Mouse (Mus musculus) midbrain, embryonic 10.5 days (tissue): ENCODE data around the gene Ift140. TPM values are rescaled to one million over a fixed set of nuclear protein-coding genes. Genes with fewer than 3 reads are reported as not detected.

Source experiments
- DNase-seq: peaks from one replicate; pipeline ENCODE4 v3.0.0-alpha.2; 2017; ENCODE audit warnings: low spot score
- H3K27ac ChIP-seq: fragments of 300-500 bp; sonication (generic); replicated peaks from 2 replicates; pipeline ENCODE4 v1.5.1; 2016; ENCODE audit warnings: mild to moderate bottlenecking
- H3K27me3 ChIP-seq: fragments of 300-500 bp; sonication (generic); 2 replicates; pipeline ENCODE4 v1.6.1; 2016; ENCODE audit warnings: low read depth, mild to moderate bottlenecking; ENCODE audit not compliant: poor library complexity, severe bottlenecking
- H3K36me3 ChIP-seq: fragments of 300-500 bp; sonication (generic); 2 replicates; pipeline ENCODE4 v1.6.1; 2016; ENCODE audit warnings: mild to moderate bottlenecking, moderate library complexity
- H3K4me1 ChIP-seq: fragments of 300-500 bp; sonication (generic); 2 replicates; pipeline ENCODE4 v1.6.1; 2016
- H3K4me3 ChIP-seq: fragments of 300-500 bp; sonication (generic); 2 replicates; pipeline ENCODE4 v1.5.1; 2016; ENCODE audit warnings: mild to moderate bottlenecking, moderate library complexity
- H3K9me3 ChIP-seq: fragments of 300-500 bp; sonication (generic); replicated peaks from 2 replicates; pipeline ENCODE4 v1.6.1; 2016; ENCODE audit warnings: mild to moderate bottlenecking
- WGBS: fragments of 180-500 bp; shearing (Covaris S2); methylation state at CpG from one replicate; pipeline ENCODE4 v1.1.7; 2016; 5-methylcytosine and 5-hydroxymethylcytosine counted together
- polyA plus RNA-seq: library from polyadenylated mRNA; unstranded; fragments of >200 nt; fragmentation: Nextera tagmentation; extraction: Ambion mirVana; gene quantifications from 2 replicates; pipeline ENCODE4 v1.2.1, GENCODE M21; 2016

The Ift140 gene
- 27.0 and 34.9 TPM in 2 replicates for polyA plus RNA-seq

- Histone ChIP-seq H3K4me3 (peak within 1 kb of the TSS; percentile 99), H3K27me3 (no peaks in the 10 kb centered on the region), H3K27ac (peak within 1 kb of the TSS; percentile 98), H3K9me3 (no peaks in the 10 kb centered on the region), H3K4me1 (peaks cover 27% of the 10 kb centered on the region), H3K36me3 (peaks cover 43% of the 10 kb centered on the region)
- under 1% methylated on average over 62 of the region's 62 CpGs for WGBS
- DNase-seq = peak; percentile 99
These were observed at the start of gene Ift140, which contains the start of gene Cramp1l for GRCm38 (mm10) chr17:25015655-25016291. Gene Ift140 (plus strand): TSS chr17:25016085. Gene Cramp1l (minus strand): TSS chr17:25015788.

DNA sequence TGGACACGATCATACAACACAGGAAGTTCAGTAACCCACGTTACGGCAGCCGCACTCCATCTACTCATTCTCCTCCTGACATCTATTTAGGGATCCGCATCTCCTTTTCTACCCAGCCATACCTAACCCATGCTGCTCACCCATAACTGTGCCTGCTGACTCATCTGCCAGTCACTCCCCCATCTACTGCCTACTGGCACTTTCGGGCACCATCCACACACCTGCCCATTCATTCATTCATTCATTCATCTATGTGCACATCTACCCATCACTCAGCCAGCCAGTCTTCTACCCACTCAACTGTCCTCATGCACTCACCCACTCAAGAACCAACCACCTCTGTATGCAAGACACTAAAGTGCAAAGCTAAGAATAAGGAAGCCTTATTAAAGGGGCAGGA, 28.7 kb upstream of the Ift140 start:
- DNase-seq = no peak
- no peaks in the 10 kb centered on the region for H3K27me3 ChIP-seq
- H3K4me3 ChIP-seq = no peak overlapping the region
- 95% methylated on average over 6 of the region's 6 CpGs for WGBS
- no peaks in the 10 kb centered on the region for H3K4me1 ChIP-seq
- no peaks in the 10 kb centered on the region for H3K9me3 ChIP-seq
- peaks cover 100% of the 10 kb centered on the region for H3K36me3 ChIP-seq
- no peak overlapping the region for H3K27ac ChIP-seq

GRCm38 (mm10) chr17:24994721-24995120, 21.2 kb upstream of the Ift140 start:
- DNase-seq = no peak
- Histone ChIP-seq H3K36me3 (peaks cover 100% of the 10 kb centered on the region), H3K4me1 (no peaks in the 10 kb centered on the region), H3K27me3 (no peaks in the 10 kb centered on the region), H3K4me3 (no peak overlapping the region), H3K27ac (no peak overlapping the region), H3K9me3 (no peaks in the 10 kb centered on the region)
- 93% methylated on average over 6 of the region's 6 CpGs for whole genome bisulfite sequencing

GRCm38 (mm10) chr17:25005102-25005501, 10.8 kb upstream of the Ift140 start:
- no peaks in the 10 kb centered on the region for H3K27me3 ChIP-seq
- WGBS = 92% methylated on average over 3 of the region's 3 CpGs
- H3K36me3 ChIP-seq = peaks cover 98% of the 10 kb centered on the region
- no peaks in the 10 kb centered on the region for H3K4me1 ChIP-seq
- DNase-seq = no peak
- H3K9me3 ChIP-seq = no peaks in the 10 kb centered on the region
- no peak overlapping the region for H3K4me3 ChIP-seq
- H3K27ac ChIP-seq = no peak overlapping the region

DNA sequence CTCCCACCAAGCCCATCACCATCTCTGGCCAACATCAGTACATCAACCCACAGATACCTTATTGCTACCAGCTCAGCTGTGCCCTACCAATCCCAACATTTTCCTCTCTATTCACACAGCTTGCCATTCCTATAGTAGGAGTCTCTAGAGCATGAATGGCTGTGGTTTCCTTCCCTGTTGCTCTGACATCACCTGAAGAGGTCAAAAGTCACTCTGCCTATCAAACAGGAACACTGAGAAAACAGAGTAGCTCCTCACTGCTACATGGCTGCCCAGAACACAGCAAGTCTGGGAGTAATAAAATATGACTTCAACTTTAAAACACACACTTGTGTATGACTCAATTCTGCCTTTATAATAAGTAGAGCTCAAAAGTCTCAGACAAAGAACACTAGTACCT, 8.4 kb upstream of the Ift140 start:
- H3K4me1 ChIP-seq = 0 out of 2 replicates have a peak, but pooled peaks cover under 1% of the 10 kb centered on the region
- H3K27me3 ChIP-seq = no peaks in the 10 kb centered on the region
- peaks cover 98% of the 10 kb centered on the region for H3K36me3 ChIP-seq
- H3K9me3 ChIP-seq = no peaks in the 10 kb centered on the region
- no peak overlapping the region for H3K4me3 ChIP-seq
- no peak for DNase-seq
- no peak overlapping the region for H3K27ac ChIP-seq

GRCm38 (mm10) chr17:25013606-25014501, 2.0 kb upstream of the Ift140 start:
- under 1% methylated on average over 78 of the region's 81 CpGs for WGBS
- peak; percentile 61 for DNase-seq
- H3K27ac ChIP-seq = peak overlapping the region; percentile 98
- peaks cover 27% of the 10 kb centered on the region for H3K4me1 ChIP-seq
- H3K27me3 ChIP-seq = no peaks in the 10 kb centered on the region
- peaks cover 45% of the 10 kb centered on the region for H3K36me3 ChIP-seq
- H3K9me3 ChIP-seq = no peaks in the 10 kb centered on the region
- peak overlapping the region; percentile 99 for H3K4me3 ChIP-seq

DNA sequence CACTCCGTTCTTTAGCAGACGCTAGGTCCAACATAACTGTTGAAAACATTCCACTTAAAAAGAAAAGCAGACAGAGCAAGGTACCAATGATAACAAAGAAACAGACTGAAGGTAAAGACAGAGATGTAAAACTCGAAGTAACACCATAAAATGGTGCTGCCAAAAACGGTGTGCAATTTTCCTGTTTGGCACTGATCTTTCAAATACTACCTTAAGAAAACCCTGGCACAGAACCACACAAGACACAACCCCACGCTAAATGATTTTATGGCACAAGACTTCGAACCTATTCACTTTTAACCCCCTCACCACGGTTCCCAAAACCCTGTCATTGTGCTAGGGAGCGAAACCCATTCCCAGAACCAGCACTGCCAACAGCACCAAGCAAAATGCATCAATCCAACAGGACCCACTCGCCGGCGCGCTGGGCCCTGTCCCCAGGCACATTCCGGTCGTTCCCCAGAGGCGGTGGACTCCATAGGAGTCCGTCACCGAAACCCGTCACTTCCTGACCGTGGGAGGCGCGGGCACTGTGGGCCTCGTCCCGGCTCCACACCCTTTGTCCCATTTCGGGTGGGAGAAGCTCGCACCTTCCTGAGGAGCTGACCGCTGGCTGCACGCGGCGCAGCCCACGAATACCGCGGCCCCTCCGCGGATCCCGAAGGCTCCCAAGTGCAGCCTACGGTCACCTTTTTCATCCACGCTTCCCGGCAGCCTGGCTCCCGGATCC, 879 bp upstream of the Ift140 start:
- Histone ChIP-seq H3K27me3 (no peaks in the 10 kb centered on the region), H3K4me3 (peak overlapping the region; percentile 99), H3K36me3 (peaks cover 45% of the 10 kb centered on the region), H3K4me1 (peaks cover 27% of the 10 kb centered on the region), H3K27ac (peak overlapping the region; percentile 98), H3K9me3 (no peaks in the 10 kb centered on the region)
- DNase-seq = peak; percentile 55
- under 1% methylated on average over 39 of the region's 39 CpGs for WGBS

DNA sequence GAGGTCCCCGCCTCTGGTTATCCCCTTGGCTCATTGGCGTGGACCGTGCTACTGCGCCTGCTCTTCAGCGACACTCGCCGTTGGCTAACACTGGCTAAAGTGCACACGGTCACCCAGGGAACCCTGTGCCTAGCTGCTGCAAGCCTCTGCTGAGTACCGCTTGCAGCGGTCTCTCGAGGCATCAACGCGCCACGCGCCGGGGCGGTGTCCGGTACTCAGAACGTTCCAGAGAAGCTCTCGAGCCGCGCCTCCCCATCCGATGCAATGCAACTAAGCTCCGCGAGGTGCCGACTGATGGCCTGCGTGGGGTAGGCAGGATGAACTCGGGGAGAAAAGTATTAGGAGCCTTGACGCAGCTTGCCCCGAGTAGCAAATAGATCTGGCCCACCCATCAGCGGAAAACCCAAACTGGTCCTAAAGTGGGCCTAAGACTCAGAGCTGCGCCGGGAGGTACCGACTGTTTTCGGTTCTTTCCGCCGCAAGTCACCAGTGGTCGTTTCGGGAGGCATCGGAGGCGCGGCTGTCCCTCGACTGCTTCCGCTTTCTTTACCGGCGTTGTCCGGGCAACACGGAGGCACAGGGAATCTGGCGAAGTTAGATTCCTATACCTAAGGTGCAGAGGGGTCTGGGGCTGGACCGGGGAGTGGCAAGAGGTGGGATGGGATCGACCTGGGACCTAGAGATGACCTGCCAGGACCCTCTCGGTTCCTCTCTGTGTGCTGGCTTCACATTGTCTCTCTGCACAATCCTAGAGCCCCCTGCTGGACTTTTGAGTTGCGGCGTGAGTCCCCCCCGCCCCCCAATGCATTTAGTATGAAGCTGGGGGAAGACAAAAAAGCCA, 627 bp downstream of the Ift140 start:
- WGBS = under 1% methylated on average over 55 of the region's 55 CpGs
- H3K27ac ChIP-seq = peak overlapping the region; percentile 98

GRCm38 (mm10) chr17:25036183-25036582, 20.3 kb downstream of the Ift140 start:
- peaks cover 86% of the 10 kb centered on the region for H3K36me3 ChIP-seq

More for the DNA sequence above, 627 bp downstream of the Ift140 start:
- peaks cover 27% of the 10 kb centered on the region for H3K4me1 ChIP-seq
- peak; percentile 80 for DNase-seq
- H3K9me3 ChIP-seq = no peaks in the 10 kb centered on the region
- H3K27me3 ChIP-seq = no peaks in the 10 kb centered on the region
- H3K36me3 ChIP-seq = peaks cover 40% of the 10 kb centered on the region
- H3K4me3 ChIP-seq = peak overlapping the region; percentile 99

DNA sequence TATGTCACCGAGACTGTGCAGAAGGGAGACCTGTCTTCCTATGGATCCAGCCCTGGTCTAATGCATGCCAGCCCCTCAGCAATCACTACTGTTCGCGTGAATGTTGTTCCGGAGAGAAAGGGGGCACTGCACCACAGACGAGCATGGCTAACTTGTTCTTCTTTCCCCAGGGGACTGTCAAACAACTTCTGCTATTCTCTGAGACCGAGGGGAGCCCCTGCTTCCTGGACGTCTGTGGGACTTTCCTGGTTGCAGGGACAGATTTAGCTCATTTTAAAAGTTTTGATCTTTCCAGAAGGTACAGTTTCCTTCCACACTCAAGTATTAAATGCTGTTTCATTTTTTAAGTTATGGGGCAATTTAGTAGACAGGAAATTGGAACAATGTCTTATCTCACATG, 29.0 kb downstream of the Ift140 start:
- no peaks in the 10 kb centered on the region for H3K4me1 ChIP-seq
- no peak for DNase-seq
- 84% methylated on average over 7 of the region's 7 CpGs for WGBS
- H3K4me3 ChIP-seq = no peak overlapping the region
- no peaks in the 10 kb centered on the region for H3K27me3 ChIP-seq
- no peaks in the 10 kb centered on the region for H3K9me3 ChIP-seq
- H3K36me3 ChIP-seq = peaks cover 61% of the 10 kb centered on the region
- H3K27ac ChIP-seq = no peak overlapping the region

More at GRCm38 (mm10) chr17:25036183-25036582, 20.3 kb downstream of the Ift140 start:
- DNase-seq = no peak
- no peaks in the 10 kb centered on the region for H3K9me3 ChIP-seq
- no peaks in the 10 kb centered on the region for H3K27me3 ChIP-seq
- 64% methylated on average over 4 of the region's 4 CpGs for WGBS
- H3K4me1 ChIP-seq = no peaks in the 10 kb centered on the region
- H3K27ac ChIP-seq = no peak overlapping the region
- H3K4me3 ChIP-seq = no peak overlapping the region

GRCm38 (mm10) chr17:25045281-25045680, 29.4 kb downstream of the Ift140 start:
- H3K4me1 ChIP-seq = no peaks in the 10 kb centered on the region
- no peak for DNase-seq
- WGBS = 92% methylated on average over 4 of the region's 4 CpGs
- H3K9me3 ChIP-seq = no peaks in the 10 kb centered on the region
- no peak overlapping the region for H3K4me3 ChIP-seq
- H3K36me3 ChIP-seq = peaks cover 62% of the 10 kb centered on the region
- no peaks in the 10 kb centered on the region for H3K27me3 ChIP-seq
- no peak overlapping the region for H3K27ac ChIP-seq

DNA sequence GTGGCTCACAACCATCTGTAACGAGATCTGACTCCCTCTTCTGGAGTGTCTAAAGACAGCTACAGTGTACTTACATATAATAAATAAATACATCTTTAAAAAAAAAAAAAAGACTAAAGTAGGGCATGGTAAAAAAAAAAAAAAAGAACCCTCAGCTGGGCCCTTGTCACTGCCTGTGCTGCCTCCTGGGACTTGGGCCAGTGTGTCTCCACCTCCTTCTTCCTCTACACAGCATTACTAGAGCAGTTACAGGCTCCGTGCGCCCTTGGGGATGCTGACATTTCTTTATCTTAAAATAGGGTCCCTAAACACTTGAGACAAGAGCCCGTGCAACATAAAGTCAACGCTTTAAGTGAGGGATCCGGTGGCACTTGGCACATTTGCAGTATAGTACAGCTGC, 31.3 kb downstream of the Ift140 start:
- no peak for DNase-seq
- WGBS = 96% methylated on average over 6 of the region's 6 CpGs
- H3K4me3 ChIP-seq = no peak overlapping the region
- H3K27me3 ChIP-seq = no peaks in the 10 kb centered on the region
- no peak overlapping the region for H3K27ac ChIP-seq
- H3K36me3 ChIP-seq = peaks cover 65% of the 10 kb centered on the region
- H3K9me3 ChIP-seq = no peaks in the 10 kb centered on the region
- H3K4me1 ChIP-seq = no peaks in the 10 kb centered on the region
